Mouse (Mus musculus): ENCODE results near the gene Ciao2b.

- TF ChIP-seq CTCF (conservative IDR thresholded peaks at IDR 0.05 in 1 of 2, IDR thresholded peaks at IDR 0.05 in 1 of 2; ENCODE audit: low read depth in 2 of 2, low read length in 2 of 2), result no peak
- TF ChIP-seq POLR2A (IDR thresholded peaks at IDR 0.05; ENCODE audit: low read depth, low read length), result no peak
- TF ChIP-seq JUN (IDR thresholded peaks at IDR 0.05; ENCODE audit: insufficient read depth, low read depth, low read length), result no peak
- no peak for TF ChIP-seq HCFC1 (IDR thresholded peaks at IDR 0.05; ENCODE audit: low read depth, low read length)
- TF ChIP-seq E2F4 (IDR thresholded peaks at IDR 0.05; ENCODE audit: insufficient replicate concordance, low read depth, low read length), result no peak
- no peak for TF ChIP-seq ETS1 (conservative IDR thresholded peaks at IDR 0.05; ENCODE audit: low read depth, low read length)
- no peak for TF ChIP-seq JUND (conservative IDR thresholded peaks at IDR 0.05; ENCODE audit: low read depth, low read length)
- TF ChIP-seq ZC3H11A (IDR thresholded peaks at IDR 0.05; ENCODE audit: low read depth, low read length), result no peak
These were observed 45.8 kb downstream of the Ciao2b start for GRCm38 (mm10) chr8:104595773-104596536.

All from CH12.LX (cell line).